Mouse (Mus musculus): ENCODE results near the gene Rita1. TPM values are rescaled to one million over a fixed set of nuclear protein-coding genes. Genes with fewer than 3 reads are reported as not detected.

Rita1 gene
- polyA plus RNA-seq, 1 experiment from 2014 or later, result 6.1 TPM

- Histone ChIP-seq H3K36me3 (ENCODE audit: control insufficient read depth, insufficient read depth) (peaks cover 18% of the 10 kb centered on the region), H3K9ac (ENCODE audit: low read depth, low read length) (no peak overlapping the region), H3K4me1 (replicated peaks; ENCODE audit: control insufficient read depth, insufficient read depth, low read length) (peaks cover 3% of the 10 kb centered on the region; the same call in 1 of the 2 replicates), H3K4me3 (ENCODE audit: low read depth, low read length) (no peak overlapping the region), H3K9me3 (ENCODE audit: control insufficient read depth) (no peaks in the 10 kb centered on the region), H3K27me3 (replicated peaks; ENCODE audit: control insufficient read depth, insufficient read depth, low read length) (no peaks in the 10 kb centered on the region), H3K27ac (ENCODE audit: low read depth, low read length) (no peak overlapping the region), H3K4me2 (replicated peaks; ENCODE audit: low read depth) (no peak overlapping the region)
- WGBS, result 77% methylated on average over 10 of the region's 10 CpGs
- TF ChIP-seq CTCF (IDR thresholded peaks at IDR 0.05; ENCODE audit: low read depth), result no peak
- ATAC-seq, result no peak
These were observed 37.8 kb downstream of the Rita1 start for GRCm38 (mm10) chr5:120574469-120575063.

- no peak for ATAC-seq
- Histone ChIP-seq H3K4me1 (replicated peaks; ENCODE audit: control insufficient read depth, insufficient read depth, low read length) (peaks cover 13% of the 10 kb centered on the region), H3K9ac (ENCODE audit: low read depth, low read length) (no peak overlapping the region), H3K27ac (ENCODE audit: low read depth, low read length) (peak overlapping the region; percentile 29), H3K36me3 (ENCODE audit: control insufficient read depth, insufficient read depth) (peaks cover 18% of the 10 kb centered on the region), H3K9me3 (ENCODE audit: control insufficient read depth) (no peaks in the 10 kb centered on the region), H3K27me3 (replicated peaks; ENCODE audit: control insufficient read depth, insufficient read depth, low read length) (no peaks in the 10 kb centered on the region), H3K4me2 (replicated peaks; ENCODE audit: low read depth) (no peak overlapping the region), H3K4me3 (ENCODE audit: low read depth, low read length) (no peak overlapping the region)
- TF ChIP-seq CTCF (IDR thresholded peaks at IDR 0.05; ENCODE audit: low read depth), result no peak
- WGBS, result 57% methylated on average over 14 of the region's 14 CpGs
These were observed 41.2 kb downstream of the Rita1 start for GRCm38 (mm10) chr5:120571056-120571740.

GRCm38 (mm10) chr5:120570289-120570897, 42.0 kb downstream of the Rita1 start:
- no peaks in the 10 kb centered on the region for H3K27me3 ChIP-seq (replicated peaks; ENCODE audit: control insufficient read depth, insufficient read depth, low read length)
- H3K4me1 ChIP-seq (replicated peaks; ENCODE audit: control insufficient read depth, insufficient read depth, low read length), result peaks cover 17% of the 10 kb centered on the region
- no peak overlapping the region for H3K9ac ChIP-seq (ENCODE audit: low read depth, low read length)
- no peak for TF ChIP-seq CTCF (IDR thresholded peaks at IDR 0.05; ENCODE audit: low read depth)
- peak; percentile 32; the same call in 1 of the 2 replicates for ATAC-seq
- H3K27ac ChIP-seq (ENCODE audit: low read depth, low read length), result peak overlapping the region; percentile 29; the same call in 1 of the 2 replicates
- WGBS, result 66% methylated on average over 11 of the region's 11 CpGs
- H3K9me3 ChIP-seq (ENCODE audit: control insufficient read depth), result no peaks in the 10 kb centered on the region
- H3K4me3 ChIP-seq (ENCODE audit: low read depth, low read length), result no peak overlapping the region
- H3K4me2 ChIP-seq (replicated peaks; ENCODE audit: low read depth), result no peak overlapping the region
- peaks cover 18% of the 10 kb centered on the region for H3K36me3 ChIP-seq (ENCODE audit: control insufficient read depth, insufficient read depth)

GRCm38 (mm10) chr5:120569791-120570190, 42.6 kb downstream of the Rita1 start:
- no peak overlapping the region for H3K27ac ChIP-seq (ENCODE audit: low read depth, low read length)

GRCm38 (mm10) chr5:120568964-120569363, 43.4 kb downstream of the Rita1 start:
- Histone ChIP-seq H3K9ac (ENCODE audit: low read depth, low read length) (no peak overlapping the region), H3K4me1 (replicated peaks; ENCODE audit: control insufficient read depth, insufficient read depth, low read length) (peaks cover 18% of the 10 kb centered on the region), H3K4me3 (ENCODE audit: low read depth, low read length) (no peak overlapping the region), H3K27me3 (replicated peaks; ENCODE audit: control insufficient read depth, insufficient read depth, low read length) (no peaks in the 10 kb centered on the region), H3K36me3 (ENCODE audit: control insufficient read depth, insufficient read depth) (peaks cover 13% of the 10 kb centered on the region), H3K4me2 (replicated peaks; ENCODE audit: low read depth) (no peak overlapping the region), H3K9me3 (ENCODE audit: control insufficient read depth) (no peaks in the 10 kb centered on the region), H3K27ac (ENCODE audit: low read depth, low read length) (peak overlapping the region; percentile 46; the same call in 1 of the 2 replicates)
- no peak for ATAC-seq
- TF ChIP-seq CTCF (IDR thresholded peaks at IDR 0.05; ENCODE audit: low read depth), result no peak
- 73% methylated on average over 4 of the region's 4 CpGs for WGBS

More at GRCm38 (mm10) chr5:120569791-120570190, 42.6 kb downstream of the Rita1 start:
- TF ChIP-seq CTCF (IDR thresholded peaks at IDR 0.05; ENCODE audit: low read depth), result no peak
- Histone ChIP-seq H3K36me3 (ENCODE audit: control insufficient read depth, insufficient read depth) (peaks cover 14% of the 10 kb centered on the region), H3K9ac (ENCODE audit: low read depth, low read length) (no peak overlapping the region), H3K9me3 (ENCODE audit: control insufficient read depth) (no peaks in the 10 kb centered on the region), H3K4me1 (replicated peaks; ENCODE audit: control insufficient read depth, insufficient read depth, low read length) (peaks cover 18% of the 10 kb centered on the region), H3K4me2 (replicated peaks; ENCODE audit: low read depth) (no peak overlapping the region), H3K27me3 (replicated peaks; ENCODE audit: control insufficient read depth, insufficient read depth, low read length) (no peaks in the 10 kb centered on the region), H3K4me3 (ENCODE audit: low read depth, low read length) (no peak overlapping the region)
- 88% methylated on average over 3 of the region's 3 CpGs for WGBS
- no peak for ATAC-seq

GRCm38 (mm10) chr5:120568336-120568768, 44.0 kb downstream of the Rita1 start:
- no peaks in the 10 kb centered on the region for H3K9me3 ChIP-seq (ENCODE audit: control insufficient read depth)
- no peak overlapping the region for H3K4me2 ChIP-seq (replicated peaks; ENCODE audit: low read depth)
- no peak for TF ChIP-seq CTCF (IDR thresholded peaks at IDR 0.05; ENCODE audit: low read depth)
- peaks cover 20% of the 10 kb centered on the region for H3K4me1 ChIP-seq (replicated peaks; ENCODE audit: control insufficient read depth, insufficient read depth, low read length)
- no peak overlapping the region for H3K9ac ChIP-seq (ENCODE audit: low read depth, low read length)
- H3K4me3 ChIP-seq (ENCODE audit: low read depth, low read length), result no peak overlapping the region
- H3K27me3 ChIP-seq (replicated peaks; ENCODE audit: control insufficient read depth, insufficient read depth, low read length), result no peaks in the 10 kb centered on the region
- no peak overlapping the region for H3K27ac ChIP-seq (ENCODE audit: low read depth, low read length)
- 65% methylated on average over 9 of the region's 9 CpGs for WGBS
- peaks cover 11% of the 10 kb centered on the region for H3K36me3 ChIP-seq (ENCODE audit: control insufficient read depth, insufficient read depth)
- no peak for ATAC-seq
